In genomic region chr2:12325868-12326267, GRCm38 (mm10) we compare ENCODE assay signal across 18 mouse cellular contexts. TPM values are rescaled to one million over a fixed set of nuclear protein-coding genes. Genes with fewer than 3 reads are reported as not detected.
A peak's percentile ranks its signal among the peaks of the same experiment; 100 is the strongest.
DNase-seq lines count a peak whose midpoint lies in the region; ATAC-seq lines count a peak whose summit lies in the region.
"Had no signal": no experiment of that assay in that cellular context is flagged by ENCODE, and none has a peak within 500 bp of the region (broad histone marks: within the 10 kb centered on the region; RNA-seq: fewer than 3 reads in every experiment).

No protein-coding gene starts in this region.

- no peak overlapping the region for H3K4me3 ChIP-seq in lung, embryonic 15.5 days
- H3K4me3 ChIP-seq in heart, embryonic 14.5 days (ENCODE audit: control insufficient read depth in 1 of 2, insufficient read depth in 1 of 2, low read depth in 1 of 2, low read length in 2 of 2), result no peak overlapping the region
- H3K4me3 ChIP-seq in stomach, embryonic 16.5 days (replicated peaks; ENCODE audit: low read length), result no peak overlapping the region
- H3K4me3 ChIP-seq: left cerebral cortex, adult 2 months; limb, embryonic 12.5 days; midbrain, embryonic 12.5 days had no signal

- ATAC-seq in lung, embryonic 15.5 days (ENCODE audit: borderline replicate concordance, extremely low read depth, low FRiP score, low TSS enrichment), result no peak
- ATAC-seq in heart, embryonic 14.5 days (ENCODE audit: insufficient number of reproducible peaks, insufficient read depth, low FRiP score, low read depth), result no peak
- no peak for ATAC-seq in stomach, embryonic 16.5 days (ENCODE audit: insufficient read depth, low FRiP score)
- ATAC-seq: forebrain, embryonic 14.5 days had no signal

- no peaks in the 10 kb centered on the region for H3K27me3 ChIP-seq in lung, embryonic 15.5 days
- no peaks in the 10 kb centered on the region for H3K27me3 ChIP-seq in heart, embryonic 14.5 days (ENCODE audit: control insufficient read depth, insufficient read depth, low read length)
- H3K27me3 ChIP-seq in stomach, embryonic 16.5 days (ENCODE audit: control insufficient read depth, insufficient read depth, low read length), result no peaks in the 10 kb centered on the region
- H3K27me3 ChIP-seq: limb, embryonic 12.5 days had no signal

- no peaks in the 10 kb centered on the region for H3K36me3 ChIP-seq in lung, embryonic 15.5 days
- H3K36me3 ChIP-seq in heart, embryonic 14.5 days (ENCODE audit: control insufficient read depth, insufficient read depth, low read length), result no peaks in the 10 kb centered on the region
- no peaks in the 10 kb centered on the region for H3K36me3 ChIP-seq in stomach, embryonic 16.5 days (ENCODE audit: control insufficient read depth, insufficient read depth, low read length)
- H3K36me3 ChIP-seq: limb, embryonic 12.5 days; midbrain, embryonic 12.5 days had no signal

- DNase-seq in heart, adult 18-20 months, result peak; percentile 39 to 63
- DNase-seq in heart, postnatal 4 days, result no peak
- no peak for DNase-seq in lung, postnatal 36 days
- DNase-seq in frontal cortex, postnatal 25 days (ENCODE audit: low spot score in 2 of 2), result no peak
- DNase-seq: cerebellum, adult 9-11 months; kidney, adult 11 months; right cerebral cortex, postnatal 14 days; thymus, adult 2 months had no signal

- H3K9ac ChIP-seq in lung, embryonic 15.5 days, result no peak overlapping the region
- H3K9ac ChIP-seq in heart, embryonic 14.5 days (ENCODE audit: low read length), result no peak overlapping the region
- H3K9ac ChIP-seq in stomach, embryonic 16.5 days (ENCODE audit: low read length), result no peak overlapping the region
- H3K9ac ChIP-seq: limb, embryonic 12.5 days; liver, embryonic 14.5 days; midbrain, embryonic 12.5 days had no signal

- H3K27ac ChIP-seq in lung, embryonic 15.5 days, result peak overlapping the region; percentile 60
- H3K27ac ChIP-seq in heart, embryonic 14.5 days (replicated peaks in 1 of 2; ENCODE audit: control insufficient read depth in 1 of 2, insufficient read depth in 1 of 2, low read depth in 2 of 2, low read length in 2 of 2), result peak overlapping the region; percentile 35 to 49; a peak in 3 of 4 replicates
- H3K27ac ChIP-seq in stomach, embryonic 16.5 days (ENCODE audit: low read length), result peak overlapping the region; percentile 48
- H3K27ac ChIP-seq: hindbrain, postnatal 0 days; left cerebral cortex, adult 2 months; limb, embryonic 12.5 days; liver, embryonic 14.5 days; midbrain, embryonic 12.5 days had no signal

- 76% methylated on average over 2 of the region's 2 CpGs for WGBS in lung, embryonic 15.5 days
- 76% methylated on average over 2 of the region's 2 CpGs for WGBS in heart, embryonic 14.5 days
- 84% methylated on average over 2 of the region's 2 CpGs for WGBS in stomach, embryonic 16.5 days

- H3K9me3 ChIP-seq in lung, embryonic 15.5 days, result no peaks in the 10 kb centered on the region
- H3K9me3 ChIP-seq in heart, embryonic 14.5 days (ENCODE audit: control insufficient read depth, low read length), result no peaks in the 10 kb centered on the region
- no peaks in the 10 kb centered on the region for H3K9me3 ChIP-seq in stomach, embryonic 16.5 days (replicated peaks; ENCODE audit: control insufficient read depth, low read length)
- H3K9me3 ChIP-seq: limb, embryonic 12.5 days; midbrain, embryonic 12.5 days had no signal

- peaks cover 28% of the 10 kb centered on the region for H3K4me1 ChIP-seq in lung, embryonic 15.5 days
- peaks cover 8 to 16% of the 10 kb centered on the region in 2 experiments for H3K4me1 ChIP-seq in heart, embryonic 14.5 days (ENCODE audit: control insufficient read depth in 2 of 2, insufficient read depth in 2 of 2, low read length in 2 of 2)
- H3K4me1 ChIP-seq in stomach, embryonic 16.5 days (ENCODE audit: control insufficient read depth, insufficient read depth, low read length), result 0 out of 2 replicates have a peak, but pooled peaks cover 5% of the 10 kb centered on the region

- H3K4me2 ChIP-seq in lung, embryonic 15.5 days, result no peak overlapping the region
- no peak overlapping the region for H3K4me2 ChIP-seq in heart, embryonic 14.5 days (ENCODE audit: low read length)
- H3K4me2 ChIP-seq in stomach, embryonic 16.5 days (ENCODE audit: low read depth, low read length), result no peak overlapping the region
- H3K4me2 ChIP-seq: limb, embryonic 12.5 days; midbrain, embryonic 12.5 days had no signal

RNA-seq across cellular contexts. Expression of gene Itga8, which starts 24.1 kb away (rescaled TPM):
- 1 to 10 TPM; 4.8 to 5.8 TPM for total RNA-seq in heart, adult 18-20 months (2021)
- 10 to 100 TPM; 11.8 to 12.1 TPM for total RNA-seq in heart, postnatal 4 days (2021)
- 31.2 and 32.0 TPM in 2 replicates for polyA plus RNA-seq in lung, embryonic 15.5 days (2015; fragmentation: Nextera tagmentation; extraction: Ambion mirVana)
- polyA plus RNA-seq in heart, embryonic 14.5 days (2014; fragmentation: Nextera tagmentation; extraction: Ambion mirVana), result 13.5 and 13.7 TPM in 2 replicates
- polyA plus RNA-seq in stomach, embryonic 16.5 days (2015; fragmentation: Nextera tagmentation; extraction: Ambion mirVana), result 19.6 and 23.4 TPM in 2 replicates
- polyA plus RNA-seq: C2C12 had no signal

Comparison
In these comparisons a context has a peak if more than half of its experiments do, and no peak if none do; other contexts are left out.
1. DNase-seq: peak in heart, adult 18-20 months (2 of 2); none in heart, postnatal 4 days (single experiment), lung, postnatal 36 days (single experiment) and frontal cortex, postnatal 25 days (0 of 2).
2. Peak in every context shown above with its lines, with median percentiles within 50 percentile points of each other: H3K27ac ChIP-seq.